Mouse (Mus musculus) frontal cortex, postnatal 14 days (tissue): Measurements from ENCODE around the gene Cdc7.

Experiments
- DNase-seq, 2 experiments: peaks; one replicate each; pipeline ENCODE4 v3.0.0; 2022; ENCODE audit warnings: low spot score in 2 of 2

Cdc7 gene

GRCm38 (mm10) chr5:107022064-107022428 is 57.9 kb downstream of the Cdc7 start:
- no peak for DNase-seq

GRCm38 (mm10) chr5:107023951-107024350 is 59.8 kb downstream of the Cdc7 start:
- DNase-seq: no peak

- no peak for DNase-seq
These were observed 61.2 kb downstream of the Cdc7 start for GRCm38 (mm10) chr5:107025371-107025770.

- DNase-seq: no peak
These were observed 61.7 kb downstream of the Cdc7 start for GRCm38 (mm10) chr5:107025809-107026208.

- DNase-seq: no peak
These were observed 63.5 kb downstream of the Cdc7 start for GRCm38 (mm10) chr5:107027616-107028015.

GRCm38 (mm10) chr5:107028557-107028956 is 64.4 kb downstream of the Cdc7 start:
- DNase-seq: no peak

- DNase-seq: no peak
These were observed 65.7 kb downstream of the Cdc7 start for GRCm38 (mm10) chr5:107029801-107030200.

- DNase-seq: no peak
These were observed 66.7 kb downstream of the Cdc7 start for GRCm38 (mm10) chr5:107030821-107031220.
